Mouse (Mus musculus): ENCODE results near the gene Slc24a2.

The Slc24a2 gene

DNA sequence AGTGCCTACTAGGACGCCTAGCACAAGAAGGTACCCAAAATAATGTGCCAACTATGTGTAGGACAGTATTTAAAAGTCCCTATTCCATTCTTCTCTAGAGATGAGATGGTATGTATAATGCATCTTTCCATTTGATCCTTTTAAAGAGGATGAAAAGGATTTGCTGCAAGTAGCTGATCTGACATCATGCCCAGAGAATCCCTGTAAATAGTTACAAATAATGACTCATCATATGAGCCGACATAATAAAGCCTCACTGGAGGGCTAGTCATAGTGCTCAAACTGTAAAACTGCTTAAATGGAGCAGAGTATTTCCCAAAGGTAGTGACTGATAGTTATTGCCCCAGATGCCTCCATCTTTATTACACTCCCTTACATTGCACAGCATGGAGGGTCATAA lies 183.1 kb downstream of the Slc24a2 start:
- DNase-seq (ENCODE audit: low read depth, low spot score), result no peak

- DNase-seq (ENCODE audit: low read depth, low spot score), result no peak
Measured at GRCm38 (mm10) chr4:87043296-87043695, 187.0 kb downstream of the Slc24a2 start.

GRCm38 (mm10) chr4:87041412-87041997 lies 188.8 kb downstream of the Slc24a2 start:
- no peak for DNase-seq (ENCODE audit: low read depth, low spot score)

DNA sequence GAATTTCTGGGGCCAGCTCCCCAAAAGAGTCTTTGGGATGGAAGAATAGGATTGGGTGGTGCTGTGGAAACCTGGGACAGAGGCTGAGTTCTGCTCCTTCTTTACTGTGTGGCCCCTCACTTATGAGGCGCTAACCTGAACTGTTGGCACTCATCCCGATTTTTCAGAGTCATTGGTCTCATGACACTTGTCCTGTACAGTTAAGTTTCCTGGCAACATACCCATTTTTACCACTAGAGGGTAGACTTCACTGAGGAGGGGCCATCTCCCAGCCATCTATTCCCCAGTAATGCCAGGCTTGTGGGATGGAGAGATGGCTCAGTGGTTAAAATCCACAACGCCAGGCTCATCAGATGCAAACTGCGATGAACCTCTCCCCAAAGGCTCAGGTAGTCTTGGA lies 192.7 kb downstream of the Slc24a2 start:
- DNase-seq (ENCODE audit: low read depth, low spot score), result no peak

DNA sequence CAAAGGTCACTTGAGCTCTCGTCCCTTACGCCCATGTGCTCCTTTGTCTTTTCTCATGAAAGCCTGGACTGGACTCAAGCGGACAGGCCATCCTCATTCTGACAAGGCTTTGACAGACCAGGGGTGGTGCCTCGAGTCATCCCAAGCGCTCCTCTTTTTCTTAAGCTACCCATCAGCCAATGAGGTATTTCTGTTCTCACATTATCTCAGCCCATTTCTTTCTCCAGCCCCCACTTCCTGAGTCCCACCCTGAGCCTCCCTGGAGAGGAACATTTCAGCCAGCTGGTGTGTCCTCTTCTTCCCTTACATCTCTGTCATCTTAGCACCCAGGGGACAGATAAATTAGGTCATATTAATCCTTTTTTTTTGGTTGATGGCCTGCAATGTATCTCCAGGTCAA lies 193.8 kb downstream of the Slc24a2 start:
- no peak for DNase-seq (ENCODE audit: low read depth, low spot score)

DNA sequence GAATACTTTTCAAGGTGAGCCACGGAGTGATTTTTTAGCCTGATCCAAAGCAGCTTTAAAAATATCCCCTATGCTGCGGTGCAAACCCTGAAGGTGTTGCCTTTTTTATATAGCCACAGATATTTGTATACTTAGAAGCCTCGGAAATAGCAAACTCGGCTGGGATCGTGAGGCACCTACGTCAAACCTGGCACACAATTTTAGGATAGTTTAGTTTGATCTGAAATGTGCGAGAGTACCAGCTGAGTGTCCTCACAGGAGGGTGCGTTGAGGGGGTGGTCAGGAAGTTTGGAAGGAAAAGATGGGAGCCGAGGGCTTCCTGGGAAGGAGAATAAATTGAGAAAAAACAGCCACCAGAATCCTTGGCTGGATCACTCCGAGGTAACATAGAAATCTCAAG lies 194.6 kb downstream of the Slc24a2 start:
- no peak for DNase-seq (ENCODE audit: low read depth, low spot score)

DNA sequence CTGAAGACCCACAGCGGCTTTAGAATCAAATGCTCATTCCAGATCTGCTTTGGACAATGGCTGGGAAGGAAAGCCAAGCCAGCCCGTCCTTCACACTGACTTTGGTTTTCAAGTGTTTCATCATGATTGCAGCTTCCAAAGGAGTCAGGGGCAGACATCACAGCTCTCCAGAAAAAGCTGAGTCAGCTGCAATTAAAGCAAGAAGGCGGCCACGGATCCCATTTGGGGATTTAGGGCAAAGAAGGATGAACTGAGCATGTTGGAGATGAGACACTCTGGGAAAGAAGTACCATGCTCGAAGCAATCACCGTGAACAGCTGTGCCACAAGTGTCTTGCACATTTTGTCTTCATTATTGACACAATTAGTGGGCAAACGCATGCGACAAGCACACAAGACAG lies 197.6 kb downstream of the Slc24a2 start:
- no peak for DNase-seq (ENCODE audit: low read depth, low spot score)

DNA sequence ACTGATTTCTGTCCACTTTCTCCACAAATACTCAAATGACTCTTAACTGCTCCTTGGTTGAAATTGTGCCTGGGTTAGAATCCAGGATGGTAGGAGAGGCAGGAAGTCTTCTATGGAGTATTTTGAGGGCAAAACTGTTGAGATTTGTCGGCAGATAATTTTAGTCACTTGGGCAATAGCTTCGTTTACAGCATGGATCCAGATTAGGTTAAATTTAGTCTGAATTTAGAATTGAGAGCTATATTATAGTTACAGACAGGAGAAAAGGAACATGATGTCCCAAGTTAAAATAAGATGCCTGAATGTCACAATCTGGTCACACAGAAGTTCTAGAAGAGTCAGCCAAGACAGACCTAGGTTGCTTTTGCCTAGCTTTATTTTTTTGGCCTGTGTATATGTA lies 199.2 kb downstream of the Slc24a2 start:
- DNase-seq (ENCODE audit: low read depth, low spot score), result no peak

GRCm38 (mm10) chr4:87026311-87027151 lies 203.7 kb downstream of the Slc24a2 start:
- no peak for DNase-seq (ENCODE audit: low read depth, low spot score)

- DNase-seq (ENCODE audit: low read depth, low spot score), result no peak
Measured at GRCm38 (mm10) chr4:87024556-87024955, 205.7 kb downstream of the Slc24a2 start.

DNA sequence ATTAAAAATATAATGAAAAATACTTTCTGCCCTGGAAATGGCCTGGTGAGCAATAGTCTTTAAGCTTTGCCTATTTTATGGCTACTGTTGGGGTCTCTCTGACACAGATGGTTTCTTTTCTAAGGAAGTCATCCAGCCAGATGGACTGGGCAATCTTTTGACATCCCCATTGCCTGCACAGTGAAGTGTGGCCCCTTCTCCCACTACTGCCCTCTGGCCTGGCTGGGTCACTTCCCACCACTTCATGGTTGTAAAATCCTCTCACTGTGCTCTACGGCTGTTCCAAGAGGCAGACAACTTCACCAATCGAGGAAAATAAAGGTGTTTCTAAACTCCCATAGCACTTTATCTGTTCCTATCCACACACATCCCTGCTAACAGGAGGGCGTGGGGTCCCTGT lies 208.7 kb downstream of the Slc24a2 start:
- DNase-seq (ENCODE audit: low read depth, low spot score), result no peak

DNA sequence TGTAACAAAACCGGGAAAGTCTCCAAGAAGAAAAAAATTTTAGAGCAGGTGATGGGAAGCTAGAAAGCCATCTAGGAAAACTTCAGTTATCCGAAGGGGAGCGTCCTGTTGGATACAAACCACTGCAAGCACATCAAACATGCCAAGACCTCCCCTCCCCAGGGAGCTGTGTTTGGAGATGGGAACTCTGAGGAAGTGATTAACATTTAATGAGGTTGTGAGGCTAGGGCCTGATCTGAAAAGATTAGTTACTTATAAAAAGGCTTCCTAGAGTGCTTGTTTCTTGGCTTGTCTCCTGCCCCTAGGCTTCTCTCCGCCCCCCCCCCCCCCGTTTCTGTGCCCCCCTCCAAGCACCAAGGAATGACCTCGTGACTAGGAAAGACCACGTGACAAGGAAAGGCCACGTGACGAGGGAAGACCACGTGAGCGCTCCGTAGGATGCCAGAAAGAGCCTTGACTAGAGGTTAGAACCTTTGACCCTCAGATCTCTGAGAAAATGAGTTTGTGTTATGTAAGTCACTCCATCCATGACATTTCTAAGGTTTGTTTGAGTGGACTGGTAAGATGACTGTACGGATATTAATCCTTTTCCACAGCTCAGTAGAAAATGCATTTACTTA lies 210.7 kb downstream of the Slc24a2 start:
- DNase-seq (ENCODE audit: low read depth, low spot score), result no peak

DNA sequence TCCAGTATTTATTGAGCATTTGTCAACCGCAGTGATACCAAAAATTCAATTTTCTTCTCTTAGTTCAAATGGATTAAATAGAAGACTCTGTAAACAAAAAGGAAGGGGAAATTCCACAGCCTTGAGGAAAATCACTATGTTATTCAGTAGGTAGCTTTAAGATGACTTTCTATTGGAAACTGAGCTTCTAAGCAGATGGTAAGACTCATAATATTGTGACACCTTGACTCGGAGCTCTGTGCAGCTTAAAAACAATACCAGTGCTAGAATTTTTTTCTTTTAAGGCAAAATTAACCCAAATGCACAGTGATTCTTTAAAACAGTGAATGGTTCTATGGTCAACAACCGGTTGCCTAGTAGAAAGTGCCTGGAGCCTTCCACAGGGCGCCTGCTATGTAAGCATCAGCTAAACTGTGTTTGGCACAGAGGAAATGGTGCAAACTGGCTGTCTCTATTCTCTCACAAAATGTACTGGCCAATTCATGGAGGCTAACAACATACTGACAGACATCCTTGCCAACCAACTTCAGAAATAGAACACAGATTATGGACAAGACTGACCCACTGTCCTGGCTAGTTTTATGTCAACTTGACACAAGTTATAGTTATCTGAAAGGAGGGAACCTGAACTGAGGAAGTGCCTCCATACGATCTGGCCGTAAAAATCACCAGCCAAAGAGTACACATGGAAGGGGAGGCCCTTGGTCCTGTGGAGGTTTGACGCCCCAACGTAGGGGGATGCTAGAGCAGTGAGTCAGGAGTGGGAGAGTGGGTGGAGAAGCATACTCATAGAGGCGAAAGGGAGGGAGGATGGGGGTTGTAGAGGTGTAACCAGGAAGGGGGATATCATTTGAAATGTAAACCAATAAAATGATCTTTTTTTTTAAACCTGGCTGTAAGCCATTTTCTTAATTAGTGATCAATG lies 211.9 kb downstream of the Slc24a2 start:
- no peak for DNase-seq (ENCODE audit: low read depth, low spot score)

GRCm38 (mm10) chr4:87017464-87017863 lies 212.8 kb downstream of the Slc24a2 start:
- no peak for DNase-seq (ENCODE audit: low read depth, low spot score)

GRCm38 (mm10) chr4:87015746-87016145 lies 214.5 kb downstream of the Slc24a2 start:
- no peak for DNase-seq (ENCODE audit: low read depth, low spot score)

GRCm38 (mm10) chr4:87013721-87014620 lies 216.3 kb downstream of the Slc24a2 start:
- no peak for DNase-seq (ENCODE audit: low read depth, low spot score)

DNA sequence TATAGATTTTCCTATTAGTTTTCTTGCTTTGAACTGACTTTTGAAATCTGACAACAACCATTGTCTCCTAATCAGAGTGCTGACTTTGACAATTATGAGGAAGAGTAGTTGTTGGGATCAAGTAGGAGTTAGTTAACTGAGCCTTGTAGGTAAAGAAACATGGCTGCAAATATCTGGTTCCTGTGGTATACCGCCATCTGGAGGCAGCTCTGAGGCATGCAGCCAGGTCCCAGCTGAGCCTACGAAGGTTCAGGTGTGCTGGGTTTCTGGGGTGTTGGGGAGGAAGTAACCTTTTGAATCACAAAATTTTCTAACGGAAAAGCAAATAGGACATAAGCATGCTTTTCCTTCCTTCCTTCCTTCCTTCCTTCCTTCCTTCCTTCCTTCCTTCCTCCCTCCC lies 237.8 kb downstream of the Slc24a2 start:
- DNase-seq (ENCODE audit: low read depth, low spot score), result no peak

DNA sequence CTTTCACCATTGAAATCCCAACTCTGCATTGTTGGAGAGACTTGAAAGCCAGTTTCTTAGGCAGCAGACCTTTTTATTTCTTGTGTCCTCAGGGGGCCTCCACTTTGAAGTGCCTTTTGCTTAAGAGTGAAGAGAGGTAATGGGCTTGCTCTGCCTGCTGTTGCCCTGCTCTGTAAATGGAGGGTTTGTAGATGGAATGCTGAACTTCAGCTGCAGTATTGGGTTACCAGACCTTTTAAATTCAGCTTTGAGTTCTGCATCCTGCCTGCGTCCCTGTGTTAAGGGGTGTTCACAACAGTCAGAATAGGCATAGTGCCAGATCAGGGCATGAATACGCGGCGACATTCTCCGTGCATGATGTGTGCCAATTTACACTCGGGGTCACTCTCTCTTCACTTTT lies 241.0 kb downstream of the Slc24a2 start:
- peak; percentile 43 for DNase-seq (ENCODE audit: low read depth, low spot score)

DNA sequence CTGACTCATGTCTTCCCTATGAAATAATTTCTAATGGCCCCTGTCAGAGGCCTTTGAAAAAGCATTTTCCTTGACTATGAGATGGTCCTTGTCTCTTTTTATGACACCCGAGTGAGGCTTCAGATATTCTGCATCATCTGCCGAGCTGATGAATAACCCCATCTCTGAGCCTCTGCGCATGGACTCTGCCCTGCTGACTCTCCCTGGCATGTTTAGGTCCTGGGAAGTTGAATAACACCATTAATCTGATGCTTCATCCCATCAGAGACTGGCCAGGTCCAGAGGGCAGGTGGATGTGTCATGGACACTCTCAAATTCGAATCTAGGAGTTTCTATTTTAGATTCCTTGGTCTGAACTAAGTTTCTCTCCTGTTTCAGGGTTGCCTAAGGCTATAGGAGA lies 242.4 kb downstream of the Slc24a2 start:
- DNase-seq (ENCODE audit: low read depth, low spot score), result no peak

GRCm38 (mm10) chr4:86977272-86977671 lies 253.0 kb downstream of the Slc24a2 start:
- DNase-seq (ENCODE audit: low read depth, low spot score), result no peak

Data from forelimb bud, embryonic 11.5 days (tissue).